Mouse (Mus musculus): ENCODE results near the gene Wdr70. TPM values are rescaled to one million over a fixed set of nuclear protein-coding genes. Genes with fewer than 3 reads are reported as not detected.
"Not testable (repeated sequence)": the region's sequence is repeated elsewhere in the genome, so short reads cannot be mapped to it uniquely, and the experiment has no call there.

Gene Wdr70
- 73.0 and 83.7 TPM in 2 replicates for polyA plus RNA-seq (2016; fragmentation: Nextera tagmentation; extraction: Ambion mirVana)

DNA sequence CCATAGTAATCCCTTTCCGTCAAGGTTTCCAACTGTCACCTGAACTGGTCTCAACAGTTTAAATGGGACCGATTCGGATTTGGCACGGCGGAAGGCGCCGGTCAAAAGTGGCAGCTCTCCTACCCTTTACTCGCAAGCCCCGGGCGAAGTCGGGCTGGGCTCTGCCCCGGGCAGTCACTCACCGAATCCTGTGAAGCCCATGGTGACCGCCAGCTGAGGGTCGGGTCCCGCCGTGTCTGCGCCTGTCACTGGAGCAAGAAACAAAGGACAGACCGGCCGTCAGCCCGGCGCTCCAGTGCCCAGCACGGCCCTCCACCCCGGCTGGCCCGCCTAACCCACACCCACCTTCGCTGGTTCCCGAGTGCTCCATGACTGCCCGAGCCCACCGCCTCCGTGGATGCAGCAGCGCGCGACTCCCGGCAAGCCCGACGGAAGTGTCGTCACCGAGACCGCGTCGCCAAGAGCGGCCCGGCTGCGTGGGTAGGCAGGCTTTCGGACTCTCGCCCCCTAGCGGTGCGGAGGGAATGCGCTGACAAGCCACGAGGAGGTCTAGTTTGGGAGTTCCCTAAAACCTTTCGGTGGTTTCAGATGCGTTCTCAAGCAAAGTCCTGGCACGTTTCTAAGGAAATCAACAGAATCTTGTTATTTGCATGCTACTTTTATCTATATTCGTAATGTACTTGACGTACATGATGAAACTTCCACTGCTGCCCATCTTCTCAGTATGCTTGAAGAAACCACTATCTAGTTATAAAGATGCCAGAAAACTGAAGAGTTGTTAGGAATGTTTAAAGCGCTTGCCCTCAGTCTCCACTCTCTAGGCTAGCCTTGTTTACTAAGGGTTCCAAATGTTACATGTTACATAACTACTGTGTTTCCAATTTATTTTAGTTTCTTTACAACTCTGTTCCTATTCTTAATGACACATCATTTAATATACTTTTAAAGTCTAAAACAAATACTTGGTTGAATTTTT lies at the start of gene Wdr70:
Gene Wdr70 (minus strand): TSS at position 436 of the 976 bp plus-strand sequence.
- Histone ChIP-seq H3K4me3 (peak within 1 kb of the TSS; percentile 86), H3K9me3 (no peaks in the 10 kb centered on the region), H3K36me3 (replicated peaks) (peaks cover 27% of the 10 kb centered on the region), H3K27me3 (ENCODE audit: poor library complexity, severe bottlenecking) (no peaks in the 10 kb centered on the region), H3K4me1 (peaks cover 6% of the 10 kb centered on the region), H3K27ac (peak within 1 kb of the TSS; percentile 86)
- WGBS = 2% methylated on average over 56 of the region's 56 CpGs
- DNase-seq (ENCODE audit: extremely low spot score, low spot score) = peak; percentile 95

DNA sequence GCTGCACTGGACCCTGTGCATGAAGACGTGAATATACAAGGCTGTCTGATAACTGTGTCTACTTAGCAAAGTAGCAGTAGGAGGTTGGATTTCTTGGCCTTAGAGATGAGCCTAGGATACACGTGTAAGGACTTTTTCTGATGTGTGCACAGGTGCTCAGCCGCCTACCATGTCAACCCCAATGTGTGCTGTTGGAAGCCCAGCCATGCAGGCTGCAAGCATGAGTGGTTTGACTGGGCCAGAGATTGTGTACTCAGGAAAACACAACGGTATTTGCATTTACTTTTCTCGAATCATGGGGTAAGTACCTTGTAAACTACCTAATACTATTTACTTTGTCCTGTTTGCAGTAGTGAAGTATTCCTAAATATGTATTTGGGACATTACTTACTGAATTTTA lies 36.6 kb upstream of the Wdr70 start:
- DNase-seq (ENCODE audit: extremely low spot score, low spot score) = no peak
- Histone ChIP-seq H3K27me3 (ENCODE audit: poor library complexity, severe bottlenecking) (no peaks in the 10 kb centered on the region), H3K9me3 (no peaks in the 10 kb centered on the region), H3K27ac (no peak overlapping the region), H3K4me3 (no peak overlapping the region), H3K36me3 (replicated peaks) (peaks cover 99% of the 10 kb centered on the region), H3K4me1 (no peaks in the 10 kb centered on the region)
- 95% methylated on average over 5 of the region's 5 CpGs for WGBS

DNA sequence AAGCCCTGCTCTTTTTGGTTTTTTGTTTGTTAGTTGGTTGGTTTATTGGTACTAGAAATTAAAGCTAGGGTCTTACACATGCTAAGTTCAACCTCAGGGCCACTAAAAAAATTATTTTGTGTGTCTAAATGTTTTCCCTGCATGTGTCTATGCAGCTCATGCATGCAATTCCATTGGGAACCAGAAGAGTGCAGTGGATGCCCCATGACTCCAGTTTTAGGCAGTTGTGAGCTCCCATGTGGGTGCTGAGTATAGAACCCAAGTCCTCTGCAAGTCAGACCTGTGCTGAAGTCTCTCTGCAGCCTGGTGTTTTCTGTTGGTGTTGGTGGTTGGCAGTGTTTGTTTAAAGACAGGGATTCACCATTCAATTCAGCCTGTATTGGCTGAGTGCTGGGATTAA lies 32.8 kb upstream of the Wdr70 start:
- H3K4me3 ChIP-seq = no peak overlapping the region

DNA sequence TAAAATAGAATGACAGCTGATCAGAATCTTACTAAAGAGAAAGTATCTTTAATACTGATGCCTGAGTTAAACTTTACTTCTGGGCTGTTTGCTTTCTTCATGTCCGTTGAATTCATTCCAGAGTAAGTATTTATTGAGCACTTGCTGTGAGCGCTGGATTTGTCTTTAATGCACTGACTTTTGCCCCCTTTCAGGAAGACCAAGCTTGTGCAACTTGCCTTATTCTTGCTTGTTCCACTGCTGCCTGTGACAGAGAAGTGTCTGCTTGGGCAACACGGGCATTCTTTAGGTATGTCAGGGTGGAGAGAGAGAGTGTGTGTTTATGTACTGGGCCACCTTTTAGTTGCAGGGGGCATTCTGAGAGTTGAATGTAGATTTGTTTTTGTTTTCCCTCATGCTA lies 32.3 kb upstream of the Wdr70 start:
- Histone ChIP-seq H3K4me3 (no peak overlapping the region), H3K36me3 (replicated peaks) (peaks cover 99% of the 10 kb centered on the region), H3K27ac (no peak overlapping the region), H3K27me3 (ENCODE audit: poor library complexity, severe bottlenecking) (no peaks in the 10 kb centered on the region), H3K9me3 (no peaks in the 10 kb centered on the region), H3K4me1 (no peaks in the 10 kb centered on the region)
- no peak for DNase-seq (ENCODE audit: extremely low spot score, low spot score)
- 92% methylated on average over 3 of the region's 3 CpGs for WGBS

More for the DNA sequence above, 32.8 kb upstream of the Wdr70 start:
- no peak overlapping the region for H3K27ac ChIP-seq
- H3K4me1 ChIP-seq = no peaks in the 10 kb centered on the region
- H3K9me3 ChIP-seq = no peaks in the 10 kb centered on the region
- DNase-seq (ENCODE audit: extremely low spot score, low spot score) = no peak
- peaks cover 99% of the 10 kb centered on the region for H3K36me3 ChIP-seq (replicated peaks)
- no peaks in the 10 kb centered on the region for H3K27me3 ChIP-seq (ENCODE audit: poor library complexity, severe bottlenecking)

DNA sequence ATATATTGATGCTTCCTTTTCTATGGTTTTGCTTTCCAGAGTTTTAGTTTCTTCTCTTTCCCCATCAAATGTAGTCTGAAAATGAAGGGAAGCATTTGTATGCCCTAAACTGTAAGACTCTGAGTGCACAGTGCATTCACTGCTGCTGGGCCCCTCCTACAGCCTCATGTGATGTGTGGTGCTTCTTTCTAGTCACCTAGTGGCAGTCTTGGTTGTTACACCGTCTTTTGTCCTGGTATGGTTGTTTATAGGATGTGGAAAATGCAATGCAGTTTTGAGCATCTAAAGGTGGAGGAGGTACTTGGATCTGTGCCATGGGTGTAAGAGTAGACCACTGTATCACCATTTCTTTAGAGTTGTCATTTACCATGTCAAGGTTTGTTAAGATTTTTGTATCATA lies 30.3 kb upstream of the Wdr70 start:
- Histone ChIP-seq H3K36me3 (replicated peaks) (peaks cover 98% of the 10 kb centered on the region), H3K9me3 (no peaks in the 10 kb centered on the region), H3K4me1 (no peaks in the 10 kb centered on the region), H3K27me3 (ENCODE audit: poor library complexity, severe bottlenecking) (no peaks in the 10 kb centered on the region), H3K4me3 (no peak overlapping the region), H3K27ac (no peak overlapping the region)
- DNase-seq (ENCODE audit: extremely low spot score, low spot score) = no peak
- WGBS = 87% methylated on average over 1 of the region's 1 CpGs

DNA sequence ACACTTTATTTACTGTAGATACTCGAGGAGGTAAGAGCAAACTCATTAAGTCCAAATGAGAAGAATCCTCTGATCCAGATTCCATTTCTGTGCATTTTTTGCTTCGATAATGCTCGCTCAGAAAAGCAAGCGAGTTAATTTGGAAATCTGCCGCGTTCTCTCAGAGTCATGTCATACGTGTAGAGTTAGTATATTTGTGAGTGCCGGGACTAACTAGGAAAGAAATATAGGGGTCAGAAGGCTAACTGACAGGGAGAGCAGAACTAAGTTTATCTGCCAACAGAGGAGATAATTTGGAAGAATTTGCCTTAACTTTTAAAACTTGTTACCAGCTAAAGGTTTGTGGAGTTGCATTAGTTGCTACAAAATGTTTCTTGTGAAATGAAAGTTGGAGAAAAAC lies 10.8 kb upstream of the Wdr70 start:
- H3K9me3 ChIP-seq = no peaks in the 10 kb centered on the region
- H3K27ac ChIP-seq = peak overlapping the region; percentile 89
- H3K4me3 ChIP-seq = peak overlapping the region; percentile 67
- peaks cover 21% of the 10 kb centered on the region for H3K4me1 ChIP-seq
- no peak for DNase-seq (ENCODE audit: extremely low spot score, low spot score)
- H3K27me3 ChIP-seq (ENCODE audit: poor library complexity, severe bottlenecking) = no peaks in the 10 kb centered on the region
- H3K36me3 ChIP-seq (replicated peaks) = peaks cover 39% of the 10 kb centered on the region
- 7% methylated on average over 8 of the region's 8 CpGs for WGBS

DNA sequence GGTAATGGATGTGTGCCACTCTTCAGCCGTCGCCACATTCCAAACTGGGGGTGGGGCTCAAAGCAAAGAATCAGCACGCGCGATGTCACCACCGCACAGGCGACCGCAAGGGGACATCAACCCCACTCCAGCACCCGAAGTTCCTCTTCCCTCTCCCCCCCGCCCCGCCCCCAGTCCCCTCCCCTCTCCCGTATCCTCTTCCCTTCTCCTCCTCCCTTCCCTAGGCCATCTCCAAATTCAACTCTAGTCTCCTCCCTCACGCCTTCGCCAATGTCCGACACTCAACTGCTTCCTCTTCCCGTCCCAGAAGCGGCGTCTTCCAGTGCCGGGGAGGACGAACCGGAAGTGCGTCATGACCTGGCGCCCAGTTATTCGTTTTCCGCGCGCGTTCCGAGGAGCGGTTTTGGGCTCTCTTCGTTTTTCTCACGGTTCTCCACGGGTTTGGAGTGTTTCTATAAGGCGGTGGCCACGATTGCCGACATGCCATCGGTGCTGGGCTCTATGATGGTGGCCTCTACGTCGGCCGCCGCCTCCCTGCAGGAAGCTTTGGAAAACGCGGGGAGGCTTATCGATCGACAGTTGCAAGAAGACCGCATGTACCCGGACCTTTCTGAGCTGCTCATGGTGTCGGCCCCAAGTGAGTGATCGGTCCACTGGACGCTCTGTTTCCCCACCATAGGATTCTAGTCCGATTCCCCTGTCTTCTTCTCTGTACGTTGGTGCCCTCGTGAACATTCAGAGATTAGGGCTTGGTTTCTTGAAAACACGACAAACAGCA lies 10.1 kb upstream of the Wdr70 start, which contains the start of gene Nup155:
Gene Nup155 (plus strand): TSS at position 308 of the 778 bp plus-strand sequence.
- peak; percentile 92 for DNase-seq (ENCODE audit: extremely low spot score, low spot score)
- H3K4me1 ChIP-seq = peaks cover 21% of the 10 kb centered on the region
- no peaks in the 10 kb centered on the region for H3K9me3 ChIP-seq
- no peaks in the 10 kb centered on the region for H3K27me3 ChIP-seq (ENCODE audit: poor library complexity, severe bottlenecking)
- WGBS = under 1% methylated on average over 54 of the region's 54 CpGs
- peak within 1 kb of the TSS; percentile 67 for H3K4me3 ChIP-seq
- H3K27ac ChIP-seq = peak within 1 kb of the TSS; percentile 89
- H3K36me3 ChIP-seq (replicated peaks) = peaks cover 32% of the 10 kb centered on the region

DNA sequence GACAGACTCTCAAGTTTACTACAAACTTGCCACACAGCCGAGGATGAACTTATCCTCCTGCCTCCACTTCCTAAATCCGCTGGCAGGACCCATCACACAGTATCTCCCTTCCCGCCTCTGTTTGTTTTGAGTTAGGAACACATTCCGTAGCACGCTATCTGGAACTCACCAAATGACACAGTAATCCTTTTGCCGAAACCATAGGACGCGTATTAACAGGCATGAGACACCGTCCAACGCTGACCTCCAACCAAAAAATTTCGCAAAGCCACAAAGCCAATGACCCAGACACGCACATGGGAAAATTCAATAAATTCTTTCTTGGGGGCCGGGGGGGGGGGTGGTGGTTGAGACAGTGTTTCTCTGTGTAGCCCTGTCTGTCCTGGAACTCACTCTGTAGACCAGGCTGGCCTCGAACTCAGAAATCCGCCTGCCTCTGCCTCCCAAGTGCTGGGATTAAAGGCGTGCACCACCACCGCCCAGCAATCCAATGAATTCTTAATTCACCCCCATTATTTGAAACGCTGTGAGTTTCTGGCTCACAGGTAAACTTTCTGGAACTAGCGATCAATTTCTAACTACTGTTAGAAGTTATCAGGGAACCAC lies 9.5 kb upstream of the Wdr70 start:
- no peaks in the 10 kb centered on the region for H3K9me3 ChIP-seq
- peaks cover 25% of the 10 kb centered on the region for H3K36me3 ChIP-seq (replicated peaks)
- H3K27me3 ChIP-seq (ENCODE audit: poor library complexity, severe bottlenecking) = no peaks in the 10 kb centered on the region
- H3K4me3 ChIP-seq = peak overlapping the region; percentile 67
- peaks cover 21% of the 10 kb centered on the region for H3K4me1 ChIP-seq
- WGBS = 58% methylated on average over 19 of the region's 19 CpGs
- no peak for DNase-seq (ENCODE audit: extremely low spot score, low spot score)
- H3K27ac ChIP-seq = peak overlapping the region; percentile 89

DNA sequence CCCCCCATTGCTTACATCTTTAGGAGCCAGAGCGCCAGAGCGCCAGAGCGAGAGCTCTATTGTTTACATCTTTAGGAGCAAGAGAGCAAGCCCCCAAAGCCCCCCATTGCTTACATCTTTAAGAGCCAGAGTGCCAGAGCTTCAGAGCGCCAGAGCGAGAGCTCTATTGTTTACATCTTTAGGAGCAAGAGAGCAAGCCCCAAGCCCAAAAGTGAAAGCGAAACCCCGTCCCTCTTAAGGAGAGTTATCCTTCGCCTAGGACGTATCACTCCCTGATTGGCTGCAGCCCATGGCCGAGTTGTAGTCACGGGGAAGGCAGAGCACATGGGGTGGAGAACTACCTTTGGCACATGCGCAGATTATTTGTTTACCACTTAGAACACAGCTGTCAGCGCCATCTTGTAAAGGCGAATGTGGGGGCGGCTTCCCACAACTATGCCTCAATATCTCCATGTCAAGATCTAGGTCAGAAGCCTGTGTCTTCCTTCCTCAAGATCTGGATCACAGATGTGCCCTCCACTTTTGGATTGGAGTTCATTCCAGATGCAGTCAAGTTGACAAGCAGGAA lies 3.0 kb upstream of the Wdr70 start:
- not testable (repeated sequence) for H3K27me3 ChIP-seq (ENCODE audit: poor library complexity, severe bottlenecking); H3K9me3 ChIP-seq; H3K36me3 ChIP-seq (replicated peaks); H3K4me3 ChIP-seq; DNase-seq (ENCODE audit: extremely low spot score, low spot score); H3K27ac ChIP-seq; H3K4me1 ChIP-seq
- 91% methylated on average over 15 of the region's 15 CpGs for WGBS

DNA sequence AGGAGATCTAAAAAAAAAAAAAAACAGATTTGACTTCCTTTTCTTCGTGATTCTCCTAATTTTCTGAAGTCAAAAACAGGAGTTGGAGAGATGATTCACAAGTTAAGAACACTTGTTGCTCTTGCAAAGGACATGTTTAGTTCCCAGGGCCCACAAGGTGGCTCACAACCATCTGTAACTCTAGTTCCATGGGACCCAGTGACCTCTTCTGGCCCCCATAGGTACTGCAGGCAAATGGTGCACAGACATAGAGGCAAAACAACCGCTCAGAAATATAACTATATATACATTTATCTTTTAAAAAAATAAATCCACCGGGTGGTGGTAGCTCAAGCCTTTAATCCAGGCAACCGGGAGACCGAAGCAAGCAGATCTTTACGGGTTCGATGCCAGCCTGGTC lies 1.2 kb downstream of the Wdr70 start:
- peak; percentile 47 for DNase-seq (ENCODE audit: extremely low spot score, low spot score)
- H3K36me3 ChIP-seq (replicated peaks) = peaks cover 40% of the 10 kb centered on the region
- no peak overlapping the region for H3K27ac ChIP-seq
- H3K4me3 ChIP-seq = peak overlapping the region; percentile 86
- peaks cover 6% of the 10 kb centered on the region for H3K4me1 ChIP-seq
- 19% methylated on average over 7 of the region's 7 CpGs for WGBS
- no peaks in the 10 kb centered on the region for H3K9me3 ChIP-seq
- H3K27me3 ChIP-seq (ENCODE audit: poor library complexity, severe bottlenecking) = no peaks in the 10 kb centered on the region

DNA sequence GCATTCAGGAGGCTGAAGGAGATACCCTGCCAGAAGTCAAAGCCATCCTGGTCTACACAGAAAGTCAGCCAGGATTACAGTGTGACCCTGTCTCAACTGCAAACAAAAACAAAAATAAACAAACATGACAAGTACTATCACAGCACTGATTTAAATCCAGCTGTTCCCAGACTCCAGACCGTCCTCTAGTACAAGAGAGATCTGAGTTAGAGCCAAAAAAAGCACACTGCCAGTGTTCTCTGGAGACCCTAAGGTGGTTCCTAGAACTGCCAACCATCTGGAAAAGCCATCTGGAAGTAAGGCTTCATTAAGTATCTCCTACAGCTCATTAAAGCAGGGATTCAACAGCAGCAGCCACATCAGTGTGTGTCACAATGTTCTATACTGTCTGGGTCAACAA lies 6.3 kb downstream of the Wdr70 start:
- H3K36me3 ChIP-seq (replicated peaks) = peaks cover 78% of the 10 kb centered on the region
- not testable (repeated sequence) for DNase-seq (ENCODE audit: extremely low spot score, low spot score); H3K27ac ChIP-seq; H3K4me3 ChIP-seq; H3K4me1 ChIP-seq; H3K9me3 ChIP-seq; H3K27me3 ChIP-seq (ENCODE audit: poor library complexity, severe bottlenecking)
- 100% methylated on average over 1 of the region's 1 CpGs for WGBS

DNA sequence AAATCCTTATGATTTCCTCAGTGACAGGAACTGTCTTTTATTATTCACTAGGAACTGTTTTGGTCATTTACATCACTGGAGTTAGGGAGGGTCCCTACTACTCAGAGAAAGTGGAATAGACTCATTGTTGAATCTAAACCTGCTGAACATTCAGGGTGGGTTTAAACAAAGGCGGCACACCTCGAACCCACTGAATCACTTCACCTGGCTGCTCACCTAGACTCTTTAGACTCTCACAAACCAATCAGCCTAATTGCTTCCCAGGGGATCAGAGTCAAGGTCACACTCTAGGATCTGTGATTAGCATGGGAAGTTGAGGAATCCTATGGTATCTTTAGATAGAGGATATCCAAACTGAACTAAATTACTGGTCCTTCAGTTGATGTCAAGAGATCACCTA lies 8.3 kb downstream of the Wdr70 start:
- no peak for DNase-seq (ENCODE audit: extremely low spot score, low spot score)
- Histone ChIP-seq H3K4me1 (no peaks in the 10 kb centered on the region), H3K9me3 (no peaks in the 10 kb centered on the region), H3K36me3 (replicated peaks) (peaks cover 73% of the 10 kb centered on the region), H3K27ac (no peak overlapping the region), H3K27me3 (ENCODE audit: poor library complexity, severe bottlenecking) (no peaks in the 10 kb centered on the region), H3K4me3 (no peak overlapping the region)
- 92% methylated on average over 2 of the region's 2 CpGs for WGBS

All from forebrain, embryonic 10.5 days (tissue).